Mouse (Mus musculus) mouse embryonic stem cell (cell line): Measurements from ENCODE around the gene Slc35b1.

Source experiments
- in situ Hi-C, 2 experiments: fragments of 300-500 bp; cut with MboI; formaldehyde crosslinking; loops; 1 replicate in 1 of 2; 3 replicates in 1 of 2; pipeline ENCODE4 v1.14.3; 2019 to 2020; ENCODE audit warnings: low sequenced_read_pairs in 2 of 2, low pct_unique_long_range_greater_than_20kb in 1 of 2, mixed read lengths in 1 of 2; ENCODE audit not compliant: unreplicated experiment in 1 of 2

Slc35b1 gene

GRCm38 (mm10) chr11:95358263-95358662, 26.2 kb upstream of the Slc35b1 start:
- in situ Hi-C loops = no loop called here

GRCm38 (mm10) chr11:95364388-95364787, 20.1 kb upstream of the Slc35b1 start:
- in situ Hi-C loops = no loop called here

- in situ Hi-C loops = no loop called here
Observed at GRCm38 (mm10) chr11:95365596-95365995, 18.9 kb upstream of the Slc35b1 start.

- in situ Hi-C loops = no loop called here
Observed at GRCm38 (mm10) chr11:95366280-95366897, 18.1 kb upstream of the Slc35b1 start.

- in situ Hi-C loops = no loop called here
Observed at GRCm38 (mm10) chr11:95367011-95367735, 17.3 kb upstream of the Slc35b1 start.

GRCm38 (mm10) chr11:95368231-95368823, 16.2 kb upstream of the Slc35b1 start:
- in situ Hi-C loops = no loop called here

GRCm38 (mm10) chr11:95368871-95369270, 15.6 kb upstream of the Slc35b1 start:
- in situ Hi-C loops = no loop called here

GRCm38 (mm10) chr11:95369964-95370890, 14.3 kb upstream of the Slc35b1 start:
- in situ Hi-C loops = no loop called here

GRCm38 (mm10) chr11:95371182-95371581, 13.3 kb upstream of the Slc35b1 start:
- in situ Hi-C loops = no loop called here

- in situ Hi-C loops = no loop called here
Observed at GRCm38 (mm10) chr11:95378926-95379325, 5.6 kb upstream of the Slc35b1 start.

GRCm38 (mm10) chr11:95379552-95379951, 4.9 kb upstream of the Slc35b1 start:
- in situ Hi-C loops = no loop called here

- in situ Hi-C loops = no loop called here
Observed at GRCm38 (mm10) chr11:95380711-95381110, 3.8 kb upstream of the Slc35b1 start.

- in situ Hi-C loops = no loop called here
Observed at GRCm38 (mm10) chr11:95381146-95381545, 3.3 kb upstream of the Slc35b1 start.

GRCm38 (mm10) chr11:95383331-95383986, 1.0 kb upstream of the Slc35b1 start:
- in situ Hi-C loops = no loop called here

GRCm38 (mm10) chr11:95384004-95384318, 531 bp upstream of the Slc35b1 start:
- in situ Hi-C loops = no loop called here

GRCm38 (mm10) chr11:95384973-95385320, 455 bp downstream of the Slc35b1 start:
- in situ Hi-C loops = no loop called here

GRCm38 (mm10) chr11:95387354-95387753, 2.9 kb downstream of the Slc35b1 start:
- in situ Hi-C loops = no loop called here

- in situ Hi-C loops = no loop called here
Observed at GRCm38 (mm10) chr11:95389006-95389405, 4.5 kb downstream of the Slc35b1 start.
